In genomic region chr8:88290326-88291304, GRCm38 (mm10) we compare ENCODE assay signal across 13 mouse cellular contexts. TPM values are rescaled to one million over a fixed set of nuclear protein-coding genes. Genes with fewer than 3 reads are reported as not detected.
DNase-seq lines count a peak whose midpoint lies in the region; ATAC-seq and TF ChIP-seq lines count a peak whose summit lies in the region.
"Had no signal": no experiment of that assay in that cellular context is flagged by ENCODE, and none has a peak within 500 bp of the region (broad histone marks: within the 10 kb centered on the region; RNA-seq: fewer than 3 reads in every experiment).

No protein-coding gene starts in this region.

- H3K9ac ChIP-seq in MEL (ENCODE audit: control insufficient read depth, low read depth, low read length, poor library complexity, severe bottlenecking), result 0 out of 2 replicates have a peak overlapping the region, but pooled peaks have one; percentile 1
- H3K9ac ChIP-seq in liver, embryonic 15.5 days, result no peak overlapping the region
- no peak overlapping the region for H3K9ac ChIP-seq in intestine, embryonic 15.5 days
- H3K9ac ChIP-seq: embryonic facial prominence, embryonic 15.5 days; midbrain, embryonic 13.5 days had no signal

- H3K79me2 ChIP-seq in MEL (ENCODE audit: control insufficient read depth, insufficient read depth, low read length, poor library complexity), result peaks cover 60% of the 10 kb centered on the region

- TF ChIP-seq RAD21 in MEL (IDR thresholded peaks at IDR 0.05; ENCODE audit: low read depth, low read length), result no peak

- no peak for TF ChIP-seq CTCF in MEL (IDR thresholded peaks at IDR 0.05 in 2 of 3, conservative IDR thresholded peaks at IDR 0.05 in 1 of 3; ENCODE audit: control insufficient read depth in 1 of 3, insufficient read depth in 1 of 3, low read depth in 2 of 3, low read length in 3 of 3, poor library complexity in 1 of 3, severe bottlenecking in 1 of 3)

- WGBS in liver, embryonic 15.5 days (ENCODE audit: insufficient replicate concordance), result 54% methylated on average over 13 of the region's 13 CpGs
- WGBS in intestine, embryonic 15.5 days, result 80% methylated on average over 13 of the region's 13 CpGs

- peak overlapping the region; percentile 5; the same call in 1 of the 2 replicates for H3K27ac ChIP-seq in MEL (ENCODE audit: control insufficient read depth, low read depth, low read length)
- peak overlapping the region; percentile 62 for H3K27ac ChIP-seq in liver, embryonic 15.5 days (replicated peaks)
- H3K27ac ChIP-seq in intestine, embryonic 15.5 days, result no peak overlapping the region
- H3K27ac ChIP-seq: embryonic facial prominence, embryonic 15.5 days; heart, embryonic 10.5 days; hindbrain, postnatal 0 days; midbrain, embryonic 13.5 days had no signal

- no peaks in the 10 kb centered on the region for H3K27me3 ChIP-seq in MEL (ENCODE audit: control insufficient read depth in 1 of 2, insufficient read depth in 2 of 2, low read length in 2 of 2)
- no peaks in the 10 kb centered on the region for H3K27me3 ChIP-seq in liver, embryonic 15.5 days
- no peaks in the 10 kb centered on the region for H3K27me3 ChIP-seq in intestine, embryonic 15.5 days (replicated peaks)
- H3K27me3 ChIP-seq: embryonic facial prominence, embryonic 15.5 days; midbrain, embryonic 13.5 days had no signal

- H3K9me3 ChIP-seq in MEL (replicated peaks; ENCODE audit: insufficient read depth, low read length), result no peaks in the 10 kb centered on the region
- no peaks in the 10 kb centered on the region for H3K9me3 ChIP-seq in liver, embryonic 15.5 days (replicated peaks)
- H3K9me3 ChIP-seq in intestine, embryonic 15.5 days, result no peaks in the 10 kb centered on the region
- H3K9me3 ChIP-seq: embryonic facial prominence, embryonic 15.5 days; heart, embryonic 10.5 days; midbrain, embryonic 13.5 days had no signal

- DNase-seq in gastrocnemius, postnatal 25 days, result peak; percentile 22
- DNase-seq in gastrocnemius, adult 18-20 months (ENCODE audit: low spot score), result no peak
- no peak for DNase-seq in MEL (ENCODE audit: low read depth, low spot score)
- peak; percentile 77 for DNase-seq in thymus, postnatal 0 days (ENCODE audit: low spot score)
- DNase-seq in kidney, postnatal 4 days, result no peak
- DNase-seq in left cerebral cortex, adult 11 months (ENCODE audit: low spot score), result no peak
- DNase-seq: cerebellum, postnatal 14 days had no signal

- no peak for ATAC-seq in liver, embryonic 15.5 days (ENCODE audit: insufficient read depth)
- ATAC-seq in intestine, embryonic 15.5 days, result no peak
- ATAC-seq: hindbrain, postnatal 0 days; midbrain, embryonic 13.5 days had no signal

- H3K4me1 ChIP-seq in MEL (ENCODE audit: control insufficient read depth in 1 of 2, insufficient read depth in 2 of 2, low read length in 2 of 2), result peaks cover 10 to 47% of the 10 kb centered on the region in 2 experiments
- H3K4me1 ChIP-seq in liver, embryonic 15.5 days (replicated peaks), result peaks cover 91% of the 10 kb centered on the region
- no peaks in the 10 kb centered on the region; the same call in 1 of the 2 replicates for H3K4me1 ChIP-seq in intestine, embryonic 15.5 days (replicated peaks)
- H3K4me1 ChIP-seq: midbrain, embryonic 13.5 days had no signal

- TF ChIP-seq EP300 in MEL (IDR thresholded peaks at IDR 0.05; ENCODE audit: low read depth in 1 of 2, low read length in 2 of 2), result no peak

- no peak overlapping the region for H3K4me3 ChIP-seq in MEL (ENCODE audit: control insufficient read depth in 1 of 2, insufficient read depth in 1 of 2, low read depth in 2 of 2, low read length in 2 of 2)
- no peak overlapping the region for H3K4me3 ChIP-seq in liver, embryonic 15.5 days (replicated peaks)
- H3K4me3 ChIP-seq in intestine, embryonic 15.5 days (replicated peaks), result no peak overlapping the region
- H3K4me3 ChIP-seq: embryonic facial prominence, embryonic 15.5 days; heart, embryonic 10.5 days; midbrain, embryonic 13.5 days had no signal

- H3K4me2 ChIP-seq in liver, embryonic 15.5 days, result 0 out of 2 replicates have a peak overlapping the region, but pooled peaks have one; percentile 13
- H3K4me2 ChIP-seq in intestine, embryonic 15.5 days (replicated peaks), result no peak overlapping the region
- H3K4me2 ChIP-seq: embryonic facial prominence, embryonic 15.5 days; midbrain, embryonic 13.5 days had no signal

- no peak for TF ChIP-seq POLR2A in MEL (IDR thresholded peaks at IDR 0.05; ENCODE audit: control insufficient read depth in 1 of 2, insufficient read depth in 1 of 2, low read depth in 1 of 2, low read length in 2 of 2, poor library complexity in 1 of 2)

- H3K36me3 ChIP-seq in MEL (ENCODE audit: control insufficient read depth in 1 of 2, insufficient read depth in 2 of 2, low read length in 2 of 2), result peaks cover 4 to 36% of the 10 kb centered on the region in 2 experiments
- peaks cover 3% of the 10 kb centered on the region; the same call in 1 of the 2 replicates for H3K36me3 ChIP-seq in liver, embryonic 15.5 days (replicated peaks)
- no peaks in the 10 kb centered on the region for H3K36me3 ChIP-seq in intestine, embryonic 15.5 days
- H3K36me3 ChIP-seq: embryonic facial prominence, embryonic 15.5 days; heart, embryonic 10.5 days; midbrain, embryonic 13.5 days had no signal

TF ChIP-seq in MEL, 35 proteins besides CTCF, POLR2A, EP300 and RAD21:
- TF ChIP-seq ZKSCAN1 (IDR thresholded peaks at IDR 0.05; ENCODE audit: low read depth, low read length) (peak; percentile 94), NELFE (IDR thresholded peaks at IDR 0.05; ENCODE audit: low read depth, low read length) (no peak)

RNA-seq across cellular contexts. Expression of gene Adcy7, which starts 18.4 kb away (rescaled TPM):
- 1 to 10 TPM; 6.7 to 7.9 TPM for total RNA-seq in gastrocnemius, postnatal 25 days (2021)
- 1 to 10 TPM; 1.9 to 3.2 TPM for total RNA-seq in gastrocnemius, adult 18-20 months (2021)
- total RNA-seq in MEL (2012; rRNA removed), result 62.9 and 89.9 TPM in 2 replicates
- polyA plus RNA-seq in MEL (2012; ENCODE audit: insufficient read depth in 1 of 2, insufficient read length in 2 of 2, low read depth in 1 of 2, low replicate concordance in 2 of 2, missing spikeins in 1 of 2), result 10 to 100 TPM in 1 of 2 experiments, not detected in 1; 83.7 TPM
- polyA plus RNA-seq in liver, embryonic 15.5 days (2015; fragmentation: Nextera tagmentation; extraction: Ambion mirVana), result 21.3 and 22.3 TPM in 2 replicates
- polyA plus RNA-seq in thymus, postnatal 0 days (2015; fragmentation: Nextera tagmentation; extraction: Ambion mirVana), result 16.2 and 21.1 TPM in 2 replicates
- polyA plus RNA-seq in intestine, embryonic 15.5 days (2015; fragmentation: Nextera tagmentation; extraction: Ambion mirVana), result 3.1 and 3.2 TPM in 2 replicates

Comparison
In these comparisons a context has a peak if more than half of its experiments do, and no peak if none do; other contexts are left out.
1. DNase-seq: peak in gastrocnemius, postnatal 25 days (single experiment) and thymus, postnatal 0 days (single experiment); none in gastrocnemius, adult 18-20 months (single experiment), MEL (single experiment), kidney, postnatal 4 days (0 of 2) and left cerebral cortex, adult 11 months (single experiment).